Mouse (Mus musculus): ENCODE measurements around the gene Ctdspl2.

Ctdspl2 gene

DNA sequence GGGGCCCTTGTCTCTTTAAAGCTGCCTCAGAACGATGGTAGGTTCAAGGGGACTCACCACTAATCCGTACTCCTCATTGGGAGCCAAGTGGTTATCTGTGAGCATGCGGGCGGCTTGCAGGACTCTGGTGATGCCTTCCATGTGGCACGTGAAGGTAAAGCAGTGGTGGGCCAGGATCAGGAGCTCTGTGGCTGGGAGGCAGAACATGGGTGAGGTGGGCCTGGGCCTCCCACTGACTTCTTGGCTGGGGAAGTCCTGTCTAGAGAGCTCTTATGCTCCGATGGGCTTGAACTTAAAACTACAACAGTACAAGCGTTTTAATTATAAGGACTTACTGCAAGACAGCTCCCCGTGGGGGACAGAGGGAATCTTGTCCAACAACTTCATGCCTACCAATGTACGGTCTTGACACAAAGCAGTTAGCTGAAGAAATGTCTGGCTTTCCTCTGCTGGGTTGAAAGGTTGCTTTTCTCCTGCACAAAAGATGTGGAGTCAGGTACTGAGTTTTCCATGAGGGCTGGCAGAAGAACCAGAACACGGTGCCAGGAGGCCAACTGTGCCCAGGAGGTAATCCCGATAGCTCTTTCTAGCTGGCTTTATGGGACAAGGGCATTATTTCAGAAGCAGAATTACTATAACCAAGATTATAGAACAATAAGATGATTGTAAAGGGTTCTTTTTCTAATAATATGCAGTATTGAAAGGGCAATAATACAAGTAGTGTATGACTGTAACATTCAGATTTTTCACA, 103.7 kb downstream of the Ctdspl2 start:
- DNase-seq, result no peak

Data from kidney, postnatal 4 days (tissue).